Mouse (Mus musculus) megakaryocyte, adult 5-6 weeks (primary cell): ENCODE results near the gene Ldlrad3. TPM values are rescaled to one million over a fixed set of nuclear protein-coding genes. Genes with fewer than 3 reads are reported as not detected.

Source experiments
- ATAC-seq: 2 replicates; pipeline ENCODE4 v1.8.0; 2016; ENCODE audit warnings: mild to moderate bottlenecking, inconsistent platforms; ENCODE audit not compliant: poor library complexity, severe bottlenecking
- total RNA-seq, 2 experiments: library from RNA; stranded (forward) in 1 of 2; stranded (reverse) in 1 of 2; fragments of 153-499, 151-499 nt in 1 of 2; fragments of 221-1000, 200-1000 nt in 1 of 2; gene quantifications; 2 replicates each; pipeline versions ENCODE4 v1.2.3 to v1.2.4; 2015 to 2017

Ldlrad3 gene
- total RNA-seq, 2 experiments from 2014 or later, result 55.1 to 65.5 TPM

GRCm38 (mm10) chr2:101922302-101922701, 263.9 kb downstream of the Ldlrad3 start:
- peak; percentile 76 for ATAC-seq

- no peak for ATAC-seq
Observed at GRCm38 (mm10) chr2:101920136-101920554, 266.0 kb downstream of the Ldlrad3 start.

GRCm38 (mm10) chr2:101918518-101918917, 267.7 kb downstream of the Ldlrad3 start:
- no peak for ATAC-seq

- no peak for ATAC-seq
Observed at GRCm38 (mm10) chr2:101909326-101910080, 276.7 kb downstream of the Ldlrad3 start.

- ATAC-seq, result no peak
Observed at GRCm38 (mm10) chr2:101908773-101909172, 277.4 kb downstream of the Ldlrad3 start.

- no peak for ATAC-seq
Observed at GRCm38 (mm10) chr2:101907386-101908022, 278.7 kb downstream of the Ldlrad3 start.

- ATAC-seq, result no peak
Observed at GRCm38 (mm10) chr2:101906379-101906690, 279.9 kb downstream of the Ldlrad3 start.

GRCm38 (mm10) chr2:101905534-101906378, 280.4 kb downstream of the Ldlrad3 start:
- peak; percentile 88 for ATAC-seq

- ATAC-seq, result no peak
Observed at GRCm38 (mm10) chr2:101902196-101902595, 284.0 kb downstream of the Ldlrad3 start.

Other genes starting within 250 kb of the Ldlrad3 start
- 17.7 and 18.4 TPM in 2 replicates for gene Trim44, start 221.4 kb upstream of the Ldlrad3 start, total RNA-seq (2015)
- gene Trim44, start 221.4 kb upstream of the Ldlrad3 start, total RNA-seq (2017), result 21.2 and 24.9 TPM in 2 replicates